Mouse (Mus musculus) hindlimb bud, embryonic 11.5 days (tissue): ENCODE measurements around the gene Pde4dip.

ENCODE experiments used
- DNase-seq: peaks from one replicate; pipeline ENCODE4 v3.0.0-alpha.2; 2012; ENCODE audit warnings: low read depth, low spot score; ENCODE audit errors: extremely low spot score

Gene Pde4dip

DNA sequence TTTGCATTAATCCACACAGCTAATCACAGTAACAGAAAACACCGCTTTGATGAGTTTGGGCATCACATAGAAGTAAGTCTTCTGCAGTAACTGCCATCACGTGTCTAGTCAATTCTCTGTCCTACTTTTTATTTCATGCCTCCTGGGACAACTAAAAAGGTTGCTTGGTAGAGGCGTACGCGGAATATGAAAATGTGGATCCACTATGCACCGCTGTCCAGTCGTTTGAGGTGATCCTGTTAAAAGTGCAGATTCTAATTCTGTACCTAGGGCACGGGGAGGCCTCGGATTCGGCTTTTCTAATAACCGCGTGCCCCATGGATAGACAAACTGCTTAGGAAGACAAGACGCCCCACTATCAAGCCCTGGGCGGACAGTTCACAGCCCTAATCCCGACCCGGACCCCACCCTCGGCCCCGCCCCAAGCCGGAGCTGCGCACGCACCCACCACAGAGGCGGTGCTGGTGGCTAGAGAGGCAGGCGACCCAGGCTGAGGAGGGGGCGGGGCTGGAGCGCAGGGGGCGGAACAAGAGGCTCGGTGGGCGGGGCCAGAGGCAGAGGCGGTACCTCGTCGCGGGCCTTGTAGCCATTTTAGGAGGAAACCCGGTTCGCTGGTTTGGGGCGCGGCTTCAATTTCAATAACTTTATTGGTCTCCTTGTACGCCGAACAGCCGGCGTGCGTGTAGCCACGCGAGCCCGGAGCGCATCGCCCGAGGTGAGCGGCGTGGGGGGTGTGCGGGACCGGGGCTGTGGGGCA is 230.7 kb downstream of the Pde4dip start, which contains the start of gene Prkab2:
Gene Prkab2, plus strand, starts transcription at position 539 of the 757 bp plus-strand sequence.
- DNase-seq, result peak; percentile 78

DNA sequence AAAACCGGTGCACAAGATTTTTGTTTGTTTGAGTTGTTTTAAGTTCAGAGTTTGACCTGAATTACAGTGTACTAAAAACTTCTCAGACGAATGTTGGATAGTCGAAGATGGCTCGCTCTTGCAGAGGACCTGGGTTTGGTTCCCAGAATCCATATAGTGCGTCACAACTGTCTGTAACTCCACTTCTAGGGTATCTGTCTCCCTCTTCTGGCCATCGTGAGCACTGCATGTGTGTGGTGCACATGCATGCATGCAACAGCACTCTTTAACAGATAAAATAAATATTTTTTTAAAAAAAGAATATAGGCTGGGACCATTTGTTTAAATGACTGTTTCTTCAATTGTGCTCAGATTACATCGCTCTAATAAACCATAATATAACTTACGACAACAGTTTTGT is 233.6 kb downstream of the Pde4dip start:
- no peak for DNase-seq

DNA sequence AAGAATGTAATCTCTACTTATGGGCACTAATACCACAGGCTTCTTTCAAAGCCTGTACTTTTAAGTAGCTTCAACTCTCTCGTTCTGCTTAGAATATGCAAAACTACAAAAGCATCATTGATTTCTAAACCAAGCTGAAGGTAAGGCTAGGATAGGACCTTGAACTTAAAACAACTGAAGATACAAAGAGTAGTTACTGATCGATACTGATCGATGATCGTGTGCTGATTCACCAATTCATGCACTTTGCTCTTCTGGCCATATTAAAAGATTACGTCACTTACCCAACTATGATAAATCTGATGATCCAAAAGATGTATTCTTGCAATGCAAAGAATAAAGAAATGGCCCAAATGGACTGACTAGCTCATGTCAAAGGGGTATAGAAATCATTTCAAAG is 234.7 kb downstream of the Pde4dip start:
- no peak for DNase-seq

DNA sequence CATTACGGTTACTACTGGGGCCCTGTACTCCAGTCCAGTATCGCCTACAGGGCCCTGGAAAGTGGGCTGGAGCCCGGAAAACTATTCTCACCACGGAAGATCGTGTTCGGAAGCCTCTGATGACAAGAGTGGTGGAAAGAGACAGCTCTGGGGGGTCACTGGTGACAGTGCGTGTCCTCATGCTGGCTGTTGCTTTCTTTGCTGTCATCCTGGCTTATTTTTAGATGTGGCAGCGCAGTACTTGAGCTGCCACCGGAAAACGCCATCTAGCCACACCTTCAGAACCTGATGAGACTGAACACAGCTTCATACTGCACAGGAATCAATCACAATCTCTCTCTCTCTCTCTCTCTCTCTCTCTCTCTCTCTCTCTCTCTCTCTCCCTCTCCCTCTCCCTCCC is 236.9 kb downstream of the Pde4dip start:
- DNase-seq, result no peak

DNA sequence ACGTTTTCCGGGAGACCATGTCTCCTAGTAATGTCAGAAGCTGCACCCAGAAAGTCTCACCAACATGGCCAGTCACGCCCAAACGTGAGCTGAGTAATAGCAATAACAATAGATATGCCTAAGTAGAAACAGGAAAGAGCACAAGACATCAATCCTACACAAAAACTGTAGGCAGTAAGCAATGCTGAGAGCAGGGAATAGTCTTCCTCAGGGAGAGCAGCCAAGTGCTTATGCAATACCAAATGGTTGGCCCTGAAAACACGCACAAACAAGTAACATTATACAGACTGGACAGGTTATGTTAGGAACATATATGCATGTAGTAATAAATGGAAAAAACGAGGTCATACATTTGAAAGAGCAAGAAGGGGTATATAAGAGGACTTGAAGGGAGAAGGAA is 239.0 kb downstream of the Pde4dip start:
- no peak for DNase-seq

DNA sequence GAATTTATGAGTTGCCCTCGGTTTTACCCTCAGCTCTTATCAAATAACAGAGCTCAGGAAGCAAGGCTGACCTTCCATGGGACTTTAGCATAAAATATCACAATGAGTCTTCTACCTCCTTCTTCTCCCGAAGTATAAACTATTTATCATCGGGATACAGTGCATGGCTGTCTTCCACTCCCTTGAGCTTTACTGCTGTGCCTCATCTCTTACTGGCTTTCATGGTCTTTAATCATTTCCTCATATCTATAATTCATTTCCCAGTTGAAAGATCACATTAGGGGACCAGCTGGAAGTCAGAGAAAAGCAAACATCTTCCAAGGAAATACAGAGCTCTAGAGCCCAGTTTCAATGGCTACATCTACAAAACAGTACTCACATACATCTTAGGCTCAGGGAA is 239.5 kb downstream of the Pde4dip start:
- no peak for DNase-seq

DNA sequence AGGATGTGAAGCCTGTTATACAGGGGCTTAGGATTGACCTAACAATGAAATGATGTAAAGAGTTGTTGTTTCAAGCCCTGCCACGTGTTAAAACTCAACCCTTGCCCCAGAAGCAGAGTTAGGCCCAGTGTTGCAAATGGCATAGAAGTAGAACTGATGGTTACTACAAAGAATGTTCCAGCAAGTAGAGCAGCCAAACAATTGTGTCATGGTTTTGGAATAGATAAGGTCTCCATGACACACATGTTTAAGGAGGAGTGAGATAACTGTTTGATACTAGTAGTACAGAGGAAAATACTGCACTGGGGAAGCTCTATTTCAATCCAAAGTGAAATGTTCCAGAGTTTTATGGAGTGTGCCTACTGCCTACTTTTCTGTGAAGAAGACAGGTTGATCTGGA is 240.0 kb downstream of the Pde4dip start:
- DNase-seq, result no peak

DNA sequence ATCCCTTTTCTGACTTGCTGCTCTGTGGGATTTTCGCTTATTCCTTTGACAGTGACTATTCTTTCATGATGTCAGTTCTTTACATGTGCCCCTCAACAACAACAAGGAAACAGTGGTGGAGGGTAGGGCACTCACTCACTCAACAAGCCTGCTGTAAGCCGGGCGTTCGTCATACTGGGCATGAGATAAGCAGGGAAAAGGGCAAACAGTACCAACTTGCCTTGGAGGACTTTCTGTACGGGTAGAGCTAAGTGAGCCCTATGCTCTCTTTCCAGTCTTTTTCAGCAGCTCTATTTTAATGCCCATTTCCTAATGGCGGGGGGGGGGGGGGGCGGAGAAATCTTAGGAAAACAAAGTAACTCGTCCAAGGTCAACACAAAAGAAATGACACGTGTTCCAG is 246.5 kb downstream of the Pde4dip start:
- DNase-seq, result no peak

DNA sequence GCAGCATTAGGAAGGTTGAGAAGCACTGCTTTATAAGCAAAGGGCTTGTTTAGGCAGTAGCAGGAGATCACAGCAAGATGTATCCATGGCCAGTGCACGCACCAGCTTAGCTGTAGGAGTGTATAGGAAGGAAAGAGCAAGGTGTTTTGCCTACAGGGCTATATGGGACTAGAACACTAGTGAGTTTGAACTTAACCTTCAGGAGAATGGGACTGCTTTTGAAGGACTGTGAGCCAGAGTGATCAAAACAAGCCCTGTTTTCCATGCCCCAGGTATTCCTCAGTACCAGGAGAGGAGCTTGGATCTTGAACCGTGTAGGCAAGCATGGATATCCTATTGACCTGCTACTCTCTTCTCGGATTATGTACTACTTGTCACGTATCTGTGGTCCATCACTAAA is 247.1 kb downstream of the Pde4dip start:
- DNase-seq, result no peak
